Mouse (Mus musculus) limb, embryonic 14.5 days (tissue): ENCODE measurements around the gene Pik3c2a. TPM values are rescaled to one million over a fixed set of nuclear protein-coding genes. Genes with fewer than 3 reads are reported as not detected.

ENCODE experiments used
- ATAC-seq: fragments of 200-750 bp; cut with Nextera tagmentation; 2 replicates; pipeline ENCODE4 v1.8.0; 2017; ENCODE audit warnings: low read depth, moderate number of reproducible peaks, moderate TSS enrichment; ENCODE audit not compliant: low FRiP score
- DNase-seq: peaks from one replicate; pipeline ENCODE4 v3.0.0-alpha.2; 2015; ENCODE audit warnings: low spot score
- H3K27ac ChIP-seq: fragments of 300-500 bp; sonication (generic); replicated peaks from 2 replicates; pipeline ENCODE4 v1.5.1; 2014; ENCODE audit warnings: low read depth, mild to moderate bottlenecking, low read length, moderate library complexity, mixed read lengths
- H3K27me3 ChIP-seq: fragments of 300-500 bp; sonication (generic); 2 replicates; pipeline ENCODE4 v1.6.1; 2014; ENCODE audit warnings: low read length, mixed read lengths; ENCODE audit not compliant: control insufficient read depth, insufficient read depth
- H3K36me3 ChIP-seq: fragments of 300-500 bp; sonication (generic); 2 replicates; pipeline ENCODE4 v1.6.1; 2014; ENCODE audit warnings: mild to moderate bottlenecking, low read length, moderate library complexity, mixed read lengths; ENCODE audit not compliant: control insufficient read depth, insufficient read depth
- H3K4me1 ChIP-seq: fragments of 300-500 bp; sonication (generic); 2 replicates; pipeline ENCODE4 v1.6.1; 2014; ENCODE audit warnings: antibody characterized with exemption, low read length, mixed read lengths; ENCODE audit not compliant: control insufficient read depth, insufficient read depth
- H3K4me2 ChIP-seq: fragments of 300-500 bp; sonication (generic); replicated peaks from 2 replicates; pipeline ENCODE4 v1.6.1; 2014; ENCODE audit warnings: low read depth, mild to moderate bottlenecking, low read length, moderate library complexity; ENCODE audit not compliant: severe bottlenecking
- H3K4me3 ChIP-seq: fragments of 300-500 bp; sonication (generic); replicated peaks from 2 replicates; pipeline ENCODE4 v1.5.1; 2014; ENCODE audit warnings: low read length
- H3K9ac ChIP-seq: fragments of 300-500 bp; sonication (generic); 2 replicates; pipeline ENCODE4 v1.6.1; 2014; ENCODE audit warnings: mild to moderate bottlenecking, low read depth, low read length, moderate library complexity; ENCODE audit not compliant: severe bottlenecking
- H3K9me3 ChIP-seq: fragments of 300-500 bp; sonication (generic); 2 replicates; pipeline ENCODE4 v1.6.1; 2016; ENCODE audit warnings: low read length; ENCODE audit not compliant: control insufficient read depth
- POLR2A ChIP-seq: fragments of 200-500 bp; IDR thresholded peaks from 2 replicates; pipeline ENCODE4 v1.8.0; 2012; ENCODE audit warnings: inconsistent platforms, mild to moderate bottlenecking, moderate library complexity, borderline replicate concordance; ENCODE audit not compliant: insufficient read depth, insufficient read length; ENCODE audit errors: extremely low read depth
- WGBS: fragments of 180-500 bp; shearing (Covaris S2); extraction: QIAGEN DNeasy Blood & Tissue Kit; methylation state at CpG from one replicate; pipeline ENCODE4 v1.1.7; 2014; 5-methylcytosine and 5-hydroxymethylcytosine counted together
- polyA plus RNA-seq, 2 experiments: library from polyadenylated mRNA; depleted of rRNA in 1 of 2; stranded (reverse) in 1 of 2; unstranded in 1 of 2; fragments of >200 nt; fragmentation: Nextera tagmentation in 1 of 2; extraction: Ambion mirVana in 1 of 2; gene quantifications; 2 replicates each; pipeline versions ENCODE4 v1.2.1 to v1.2.3; 2012 to 2014

Gene Pik3c2a
- polyA plus RNA-seq, 2 experiments = 21.8 to 22.9 TPM

GRCm38 (mm10) chr7:116483106-116483505, 39.9 kb upstream of the Pik3c2a start:
- whole genome bisulfite sequencing = 19% methylated on average over 1 of the region's 1 CpGs
- Histone ChIP-seq H3K4me2 (no peak overlapping the region), H3K9me3 (no peaks in the 10 kb centered on the region), H3K4me3 (no peak overlapping the region), H3K36me3 (no peaks in the 10 kb centered on the region), H3K4me1 (no peaks in the 10 kb centered on the region), H3K27me3 (no peaks in the 10 kb centered on the region), H3K9ac (no peak overlapping the region), H3K27ac (no peak overlapping the region)
- no peak for ATAC-seq
- TF ChIP-seq POLR2A = no peak
- DNase-seq = no peak

GRCm38 (mm10) chr7:116476264-116476663, 33.0 kb upstream of the Pik3c2a start:
- no peaks in the 10 kb centered on the region for H3K36me3 ChIP-seq
- no peaks in the 10 kb centered on the region for H3K4me1 ChIP-seq
- no peaks in the 10 kb centered on the region for H3K9me3 ChIP-seq
- no peak overlapping the region for H3K4me3 ChIP-seq
- no peak overlapping the region for H3K9ac ChIP-seq
- no peaks in the 10 kb centered on the region for H3K27me3 ChIP-seq
- 82% methylated on average over 5 of the region's 5 CpGs for WGBS
- DNase-seq (no peak), ATAC-seq (no peak)
- H3K4me2 ChIP-seq = no peak overlapping the region
- TF ChIP-seq POLR2A = no peak
- no peak overlapping the region for H3K27ac ChIP-seq

- H3K4me2 ChIP-seq = no peak overlapping the region
- H3K9me3 ChIP-seq = no peaks in the 10 kb centered on the region
- no peak for TF ChIP-seq POLR2A
- H3K4me1 ChIP-seq = no peaks in the 10 kb centered on the region
- no peak overlapping the region for H3K27ac ChIP-seq
- no peaks in the 10 kb centered on the region for H3K27me3 ChIP-seq
- DNase-seq (no peak), ATAC-seq (no peak)
- no peak overlapping the region for H3K9ac ChIP-seq
- no peaks in the 10 kb centered on the region for H3K36me3 ChIP-seq
- no peak overlapping the region for H3K4me3 ChIP-seq
These were observed 32.6 kb upstream of the Pik3c2a start for GRCm38 (mm10) chr7:116475836-116476235.

GRCm38 (mm10) chr7:116462114-116462513, 18.9 kb upstream of the Pik3c2a start:
- TF ChIP-seq POLR2A = no peak
- Histone ChIP-seq H3K27me3 (no peaks in the 10 kb centered on the region), H3K9ac (no peak overlapping the region), H3K4me1 (peaks cover 4% of the 10 kb centered on the region; the same call in 1 of the 2 replicates), H3K9me3 (no peaks in the 10 kb centered on the region), H3K4me2 (no peak overlapping the region), H3K36me3 (no peaks in the 10 kb centered on the region), H3K27ac (no peak overlapping the region), H3K4me3 (no peak overlapping the region)
- DNase-seq (no peak), ATAC-seq (no peak)
- WGBS = 48% methylated on average over 8 of the region's 8 CpGs

GRCm38 (mm10) chr7:116458985-116459441, 15.8 kb upstream of the Pik3c2a start:
- no peak overlapping the region for H3K27ac ChIP-seq
- no peak overlapping the region for H3K4me2 ChIP-seq
- H3K9ac ChIP-seq = no peak overlapping the region
- no peaks in the 10 kb centered on the region for H3K9me3 ChIP-seq
- DNase-seq = peak; percentile 12
- 32% methylated on average over 3 of the region's 3 CpGs for WGBS
- H3K4me1 ChIP-seq = peaks cover 4% of the 10 kb centered on the region; the same call in 1 of the 2 replicates
- H3K4me3 ChIP-seq = no peak overlapping the region
- no peak for ATAC-seq
- no peaks in the 10 kb centered on the region for H3K36me3 ChIP-seq
- no peak for TF ChIP-seq POLR2A
- no peaks in the 10 kb centered on the region for H3K27me3 ChIP-seq

GRCm38 (mm10) chr7:116457391-116457790, 14.1 kb upstream of the Pik3c2a start:
- no peak overlapping the region for H3K4me3 ChIP-seq
- no peak for TF ChIP-seq POLR2A
- 71% methylated on average over 6 of the region's 6 CpGs for WGBS
- no peaks in the 10 kb centered on the region for H3K36me3 ChIP-seq
- DNase-seq = no peak
- no peak overlapping the region for H3K27ac ChIP-seq
- ATAC-seq = no peak
- H3K4me2 ChIP-seq = no peak overlapping the region
- H3K9ac ChIP-seq = no peak overlapping the region
- peaks cover 4% of the 10 kb centered on the region; the same call in 1 of the 2 replicates for H3K4me1 ChIP-seq
- H3K27me3 ChIP-seq = no peaks in the 10 kb centered on the region
- no peaks in the 10 kb centered on the region for H3K9me3 ChIP-seq
